Mouse (Mus musculus) heart, postnatal 0 days (tissue): Measurements from ENCODE around the gene Intu.

Experiments
- CTCF ChIP-seq: IDR thresholded peaks from 2 replicates; pipeline ENCODE4 v1.5.1; 2016; ENCODE audit warnings: antibody characterized with exemption, control low read depth, low read depth
- EP300 ChIP-seq: IDR thresholded peaks from 2 replicates; pipeline ENCODE4 v1.6.1; 2016; ENCODE audit warnings: antibody characterized with exemption, low read depth

GRCm38 (mm10) chr3:40520567-40520966 lies 10.5 kb upstream of the Intu start:
- TF ChIP-seq CTCF (no peak), EP300 (no peak)
